Mouse (Mus musculus): ENCODE measurements around the gene Luc7l2.

GRCm38 (mm10) chr6:38535788-38536187 is 15.3 kb upstream of the Luc7l2 start:
- TF ChIP-seq POLR2A (IDR thresholded peaks at IDR 0.05; ENCODE audit: borderline replicate concordance, extremely low read depth, low read depth, low read length) (no peak), CTCF (IDR thresholded peaks at IDR 0.05; ENCODE audit: insufficient read depth, low read length) (no peak)

Measured in lung, adult 2 months (tissue).